Mouse (Mus musculus) layer of hippocampus, adult 2 months (tissue): ENCODE measurements around the gene H3f3a. TPM values are rescaled to one million over a fixed set of nuclear protein-coding genes. Genes with fewer than 3 reads are reported as not detected.

Experiments
- DNase-seq, 2 experiments: peaks; one replicate each; pipeline ENCODE4 v3.0.0; 2022; ENCODE audit warnings: low spot score in 2 of 2
- H3K27ac ChIP-seq: fragments of 200-600 bp; 2 replicates; pipeline ENCODE4 v1.8.1; 2022
- H3K4me3 ChIP-seq: fragments of 200-600 bp; 2 replicates; pipeline ENCODE4 v1.8.1; 2022; ENCODE audit warnings: mild to moderate bottlenecking
- CTCF ChIP-seq: fragments of 200-600 bp; conservative IDR thresholded peaks from 2 replicates; pipeline ENCODE4 v1.8.1; 2022; ENCODE audit warnings: antibody characterized with exemption, mild to moderate bottlenecking, moderate library complexity
- total RNA-seq, 2 experiments: library from RNA; stranded (reverse); gene quantifications; 2 replicates each; pipeline ENCODE4 v1.2.3; 2021

H3f3a gene
- total RNA-seq, 2 experiments from 2014 or later: 319 to 351 TPM

DNA sequence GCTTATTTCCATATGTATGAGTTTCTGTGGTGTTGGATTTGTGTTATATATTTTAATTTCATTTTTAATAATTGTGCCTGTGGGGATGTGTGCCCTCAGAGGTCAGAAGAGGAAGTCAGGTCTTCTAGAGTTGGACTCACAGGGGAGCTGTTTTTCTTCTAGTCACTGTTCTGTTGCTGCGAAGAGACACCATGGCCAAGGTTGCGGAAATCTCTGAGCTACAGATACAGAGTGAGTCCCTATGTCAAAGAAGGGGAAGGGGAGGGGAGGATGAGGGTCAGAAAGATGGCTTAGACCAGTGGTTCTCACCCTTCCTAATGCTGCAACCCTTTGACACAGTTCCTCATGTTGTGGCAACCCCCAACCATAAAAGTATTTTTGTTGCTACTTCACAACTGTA lies 57.0 kb downstream of the H3f3a start:
- Histone ChIP-seq H3K27ac (no peak overlapping the region), H3K4me3 (no peak overlapping the region)
- TF ChIP-seq CTCF: no peak
- no peak for DNase-seq

DNA sequence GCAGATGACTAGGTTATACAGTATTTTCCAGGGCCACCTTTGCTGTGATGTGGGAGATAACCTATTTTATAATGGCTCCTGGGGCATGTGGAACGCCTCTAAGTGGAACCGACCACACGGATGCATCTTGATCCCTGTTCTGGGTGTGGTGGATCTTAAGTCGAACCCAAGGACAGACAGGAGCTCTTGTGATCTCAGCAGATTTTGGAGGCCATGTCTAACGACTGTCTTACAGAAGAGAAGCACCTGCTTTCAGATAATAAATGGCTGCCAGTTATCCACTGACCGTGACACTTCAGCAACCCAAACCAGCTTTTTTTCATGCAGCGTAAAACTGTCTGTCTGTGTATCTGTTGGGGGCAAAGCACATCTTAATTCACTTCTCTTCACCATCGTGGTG lies 59.4 kb downstream of the H3f3a start:
- DNase-seq: no peak
- no peak for TF ChIP-seq CTCF
- H3K4me3 ChIP-seq: no peak overlapping the region
- H3K27ac ChIP-seq: no peak overlapping the region

DNA sequence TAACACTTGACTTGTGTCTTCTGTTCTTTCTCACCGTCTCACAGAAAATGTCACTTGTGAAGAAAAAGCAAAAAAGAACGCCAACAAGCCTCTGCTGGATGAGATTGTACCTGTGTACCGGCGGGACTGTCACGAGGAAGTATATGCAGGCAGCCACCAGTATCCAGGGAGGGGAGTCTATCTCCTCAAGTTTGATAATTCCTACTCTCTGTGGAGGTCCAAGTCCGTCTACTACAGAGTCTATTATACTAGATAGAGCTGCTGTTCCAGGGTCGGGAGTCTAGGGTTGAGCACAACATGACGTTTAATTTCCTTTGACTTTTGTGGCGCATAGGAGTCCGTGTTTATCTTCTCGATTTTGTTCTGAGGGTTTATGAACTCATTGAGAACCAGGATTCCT lies 61.6 kb downstream of the H3f3a start:
- DNase-seq: no peak
- TF ChIP-seq CTCF: no peak
- no peak overlapping the region for H3K4me3 ChIP-seq
- H3K27ac ChIP-seq: no peak overlapping the region

Other genes with a start within 250 kb of the H3f3a start
- gene Parp1, start 245.0 kb downstream of the H3f3a start, total RNA-seq: 100 to 1,000 TPM; 122 to 153 TPM
- gene Lin9, start 172.8 kb downstream of the H3f3a start, total RNA-seq: 1 to 10 TPM; 4.7 to 4.8 TPM
- not detected for gene Mixl1, start 116.9 kb downstream of the H3f3a start, total RNA-seq
- gene Acbd3, start 87.9 kb downstream of the H3f3a start, total RNA-seq: 10 to 100 TPM; 32.6 to 34.4 TPM
- gene Sde2, start 37.2 kb upstream of the H3f3a start, total RNA-seq: 10 to 100 TPM; 22.9 TPM
- 1 to 10 TPM; 1.4 to 2.0 TPM for gene Lefty2, start 79.2 kb upstream of the H3f3a start, total RNA-seq
- gene Pycr2, start 90.3 kb upstream of the H3f3a start, total RNA-seq: 10 to 100 TPM; 42.9 to 44.9 TPM
- gene Lefty1, start 121.1 kb upstream of the H3f3a start, total RNA-seq: 10 to 100 TPM; 11.4 to 12.9 TPM
- gene Tmem63a, start 128.4 kb upstream of the H3f3a start, total RNA-seq: 10 to 100 TPM; 20.4 to 23.8 TPM
- gene Ephx1, start 207.0 kb upstream of the H3f3a start, total RNA-seq: 10 to 100 TPM; 30.2 to 30.3 TPM
- gene 9130409I23Rik, start 237.3 kb upstream of the H3f3a start, total RNA-seq: under 1 TPM in 1 of 2 experiments, not detected in 1; 0.17 TPM